Mouse (Mus musculus): ENCODE data around the gene Cyth4. TPM values are rescaled to one million over a fixed set of nuclear protein-coding genes. Genes with fewer than 3 reads are reported as not detected.

The Cyth4 gene
- polyA plus RNA-seq, 1 experiment = 105 TPM

- peaks cover 14% of the 10 kb centered on the region for H3K4me1 ChIP-seq (ENCODE audit: control insufficient read depth, insufficient read depth, low read length)
- H3K27ac ChIP-seq (ENCODE audit: control insufficient read depth, insufficient read depth, low read depth, low read length, poor library complexity) = no peak overlapping the region
- TF ChIP-seq POLR2A (IDR thresholded peaks at IDR 0.05; ENCODE audit: borderline replicate concordance, control insufficient read depth, low read depth, low read length) (no peak), CTCF (IDR thresholded peaks at IDR 0.05; ENCODE audit: control insufficient read depth, insufficient read depth, low read length) (no peak)
- H3K4me3 ChIP-seq (replicated peaks; ENCODE audit: control insufficient read depth, low read depth, low read length) = no peak overlapping the region
- 50% methylated on average over 12 of the region's 12 CpGs for WGBS
Measured at GRCm38 (mm10) chr15:78610705-78611462, 14.0 kb downstream of the Cyth4 start.

GRCm38 (mm10) chr15:78614536-78614935, 17.7 kb downstream of the Cyth4 start:
- H3K27ac ChIP-seq (ENCODE audit: control insufficient read depth, insufficient read depth, low read depth, low read length, poor library complexity) = no peak overlapping the region
- H3K4me1 ChIP-seq (ENCODE audit: control insufficient read depth, insufficient read depth, low read length) = no peaks in the 10 kb centered on the region
- no peak overlapping the region for H3K4me3 ChIP-seq (replicated peaks; ENCODE audit: control insufficient read depth, low read depth, low read length)
- 75% methylated on average over 7 of the region's 7 CpGs for WGBS
- no peak for TF ChIP-seq CTCF (IDR thresholded peaks at IDR 0.05; ENCODE audit: control insufficient read depth, insufficient read depth, low read length)
- no peak for TF ChIP-seq POLR2A (IDR thresholded peaks at IDR 0.05; ENCODE audit: borderline replicate concordance, control insufficient read depth, low read depth, low read length)

GRCm38 (mm10) chr15:78616973-78617372, 20.1 kb downstream of the Cyth4 start:
- Histone ChIP-seq H3K4me1 (ENCODE audit: control insufficient read depth, insufficient read depth, low read length) (no peaks in the 10 kb centered on the region), H3K27ac (ENCODE audit: control insufficient read depth, insufficient read depth, low read depth, low read length, poor library complexity) (no peak overlapping the region), H3K4me3 (replicated peaks; ENCODE audit: control insufficient read depth, low read depth, low read length) (no peak overlapping the region)
- TF ChIP-seq POLR2A (IDR thresholded peaks at IDR 0.05; ENCODE audit: borderline replicate concordance, control insufficient read depth, low read depth, low read length) = no peak
- TF ChIP-seq CTCF (IDR thresholded peaks at IDR 0.05; ENCODE audit: control insufficient read depth, insufficient read depth, low read length) = no peak
- 83% methylated on average over 2 of the region's 2 CpGs for WGBS

GRCm38 (mm10) chr15:78623426-78623825, 26.6 kb downstream of the Cyth4 start:
- Histone ChIP-seq H3K27ac (ENCODE audit: control insufficient read depth, insufficient read depth, low read depth, low read length, poor library complexity) (no peak overlapping the region), H3K4me1 (ENCODE audit: control insufficient read depth, insufficient read depth, low read length) (no peaks in the 10 kb centered on the region), H3K4me3 (replicated peaks; ENCODE audit: control insufficient read depth, low read depth, low read length) (no peak overlapping the region)
- WGBS = 25% methylated on average over 5 of the region's 5 CpGs
- TF ChIP-seq CTCF (IDR thresholded peaks at IDR 0.05; ENCODE audit: control insufficient read depth, insufficient read depth, low read length) (peak; percentile 92), POLR2A (IDR thresholded peaks at IDR 0.05; ENCODE audit: borderline replicate concordance, control insufficient read depth, low read depth, low read length) (no peak)

- 0 out of 2 replicates have a peak overlapping the region, but pooled peaks have one; percentile 17 for H3K27ac ChIP-seq (ENCODE audit: control insufficient read depth, insufficient read depth, low read depth, low read length, poor library complexity)
- no peaks in the 10 kb centered on the region for H3K4me1 ChIP-seq (ENCODE audit: control insufficient read depth, insufficient read depth, low read length)
- 10% methylated on average over 13 of the region's 13 CpGs for WGBS
- TF ChIP-seq POLR2A (IDR thresholded peaks at IDR 0.05; ENCODE audit: borderline replicate concordance, control insufficient read depth, low read depth, low read length) = no peak
- TF ChIP-seq CTCF (IDR thresholded peaks at IDR 0.05; ENCODE audit: control insufficient read depth, insufficient read depth, low read length) = no peak
- H3K4me3 ChIP-seq (replicated peaks; ENCODE audit: control insufficient read depth, low read depth, low read length) = no peak overlapping the region
Measured at GRCm38 (mm10) chr15:78624431-78624950, 27.6 kb downstream of the Cyth4 start.

- TF ChIP-seq POLR2A (IDR thresholded peaks at IDR 0.05; ENCODE audit: borderline replicate concordance, control insufficient read depth, low read depth, low read length) (no peak), CTCF (IDR thresholded peaks at IDR 0.05; ENCODE audit: control insufficient read depth, insufficient read depth, low read length) (no peak)
- no peak overlapping the region for H3K4me3 ChIP-seq (replicated peaks; ENCODE audit: control insufficient read depth, low read depth, low read length)
- H3K4me1 ChIP-seq (ENCODE audit: control insufficient read depth, insufficient read depth, low read length) = no peaks in the 10 kb centered on the region
- H3K27ac ChIP-seq (ENCODE audit: control insufficient read depth, insufficient read depth, low read depth, low read length, poor library complexity) = no peak overlapping the region
- WGBS = 87% methylated on average over 3 of the region's 3 CpGs
Measured at GRCm38 (mm10) chr15:78624961-78625360, 28.1 kb downstream of the Cyth4 start.

GRCm38 (mm10) chr15:78626285-78626684, 29.4 kb downstream of the Cyth4 start:
- H3K4me1 ChIP-seq (ENCODE audit: control insufficient read depth, insufficient read depth, low read length) = no peaks in the 10 kb centered on the region
- no peak overlapping the region for H3K4me3 ChIP-seq (replicated peaks; ENCODE audit: control insufficient read depth, low read depth, low read length)
- H3K27ac ChIP-seq (ENCODE audit: control insufficient read depth, insufficient read depth, low read depth, low read length, poor library complexity) = no peak overlapping the region
- WGBS = 70% methylated on average over 13 of the region's 13 CpGs
- TF ChIP-seq POLR2A (IDR thresholded peaks at IDR 0.05; ENCODE audit: borderline replicate concordance, control insufficient read depth, low read depth, low read length) = no peak
- TF ChIP-seq CTCF (IDR thresholded peaks at IDR 0.05; ENCODE audit: control insufficient read depth, insufficient read depth, low read length) = no peak

- no peaks in the 10 kb centered on the region for H3K4me1 ChIP-seq (ENCODE audit: control insufficient read depth, insufficient read depth, low read length)
- H3K27ac ChIP-seq (ENCODE audit: control insufficient read depth, insufficient read depth, low read depth, low read length, poor library complexity) = no peak overlapping the region
- 60% methylated on average over 2 of the region's 2 CpGs for WGBS
- no peak overlapping the region for H3K4me3 ChIP-seq (replicated peaks; ENCODE audit: control insufficient read depth, low read depth, low read length)
- TF ChIP-seq POLR2A (IDR thresholded peaks at IDR 0.05; ENCODE audit: borderline replicate concordance, control insufficient read depth, low read depth, low read length) (no peak), CTCF (IDR thresholded peaks at IDR 0.05; ENCODE audit: control insufficient read depth, insufficient read depth, low read length) (no peak)
Measured at GRCm38 (mm10) chr15:78632387-78632786, 35.5 kb downstream of the Cyth4 start.
